Mouse (Mus musculus): Measurements from ENCODE around the gene Npc2. TPM values are rescaled to one million over a fixed set of nuclear protein-coding genes. Genes with fewer than 3 reads are reported as not detected.

The Npc2 gene
- 81.5 and 87.1 TPM in 2 replicates for polyA plus RNA-seq (2016; fragmentation: Nextera tagmentation; extraction: Ambion mirVana)

GRCm38 (mm10) chr12:84772726-84773441 lies at the start of gene Npc2, which contains the start of gene Isca2:
Gene Npc2, minus strand, starts transcription at chr12:84773152.
Gene Isca2, plus strand, starts transcription at chr12:84773251.
- H3K4me1 ChIP-seq = peaks cover 29% of the 10 kb centered on the region
- peaks cover 8% of the 10 kb centered on the region for H3K36me3 ChIP-seq
- peak; percentile 99 for ATAC-seq (ENCODE audit: low FRiP score, low read depth)
- no peaks in the 10 kb centered on the region for H3K27me3 ChIP-seq (replicated peaks)
- H3K4me2 ChIP-seq (replicated peaks) = peak within 1 kb of the TSS; percentile 83
- peak within 1 kb of the TSS; percentile 71 for H3K9ac ChIP-seq
- peak within 1 kb of the TSS; percentile 63 for H3K4me3 ChIP-seq
- under 1% methylated on average over 50 of the region's 50 CpGs for WGBS
- peak within 1 kb of the TSS; percentile 43; the same call in 1 of the 2 replicates for H3K27ac ChIP-seq
- H3K9me3 ChIP-seq = no peaks in the 10 kb centered on the region

GRCm38 (mm10) chr12:84819236-84820168 lies 46.5 kb upstream of the Npc2 start:
- Histone ChIP-seq H3K27me3 (replicated peaks) (no peaks in the 10 kb centered on the region), H3K4me2 (replicated peaks) (no peak overlapping the region), H3K36me3 (no peaks in the 10 kb centered on the region), H3K4me3 (no peak overlapping the region), H3K9me3 (no peaks in the 10 kb centered on the region), H3K27ac (no peak overlapping the region), H3K4me1 (no peaks in the 10 kb centered on the region), H3K9ac (no peak overlapping the region)
- 86% methylated on average over 13 of the region's 13 CpGs for WGBS
- ATAC-seq (ENCODE audit: low FRiP score, low read depth) = no peak

GRCm38 (mm10) chr12:84818496-84818895 lies 45.5 kb upstream of the Npc2 start:
- Histone ChIP-seq H3K4me2 (replicated peaks) (no peak overlapping the region), H3K36me3 (no peaks in the 10 kb centered on the region), H3K9me3 (no peaks in the 10 kb centered on the region), H3K4me1 (no peaks in the 10 kb centered on the region), H3K27me3 (replicated peaks) (no peaks in the 10 kb centered on the region), H3K27ac (no peak overlapping the region), H3K4me3 (no peak overlapping the region), H3K9ac (no peak overlapping the region)
- 64% methylated on average over 4 of the region's 4 CpGs for WGBS
- no peak for ATAC-seq (ENCODE audit: low FRiP score, low read depth)

- Histone ChIP-seq H3K4me1 (no peaks in the 10 kb centered on the region), H3K27me3 (replicated peaks) (no peaks in the 10 kb centered on the region), H3K4me2 (replicated peaks) (no peak overlapping the region), H3K4me3 (no peak overlapping the region), H3K9ac (no peak overlapping the region), H3K9me3 (no peaks in the 10 kb centered on the region), H3K36me3 (no peaks in the 10 kb centered on the region), H3K27ac (no peak overlapping the region)
- ATAC-seq (ENCODE audit: low FRiP score, low read depth) = no peak
- WGBS = 86% methylated on average over 3 of the region's 3 CpGs
Observed at GRCm38 (mm10) chr12:84814663-84815325, 41.8 kb upstream of the Npc2 start.

GRCm38 (mm10) chr12:84813773-84814172 lies 40.8 kb upstream of the Npc2 start:
- Histone ChIP-seq H3K27ac (no peak overlapping the region), H3K27me3 (replicated peaks) (no peaks in the 10 kb centered on the region), H3K4me3 (no peak overlapping the region), H3K9ac (no peak overlapping the region), H3K9me3 (no peaks in the 10 kb centered on the region), H3K36me3 (no peaks in the 10 kb centered on the region), H3K4me2 (replicated peaks) (no peak overlapping the region), H3K4me1 (no peaks in the 10 kb centered on the region)
- 58% methylated on average over 7 of the region's 7 CpGs for WGBS
- no peak for ATAC-seq (ENCODE audit: low FRiP score, low read depth)

- Histone ChIP-seq H3K4me1 (no peaks in the 10 kb centered on the region), H3K4me3 (no peak overlapping the region), H3K27me3 (replicated peaks) (no peaks in the 10 kb centered on the region), H3K27ac (no peak overlapping the region), H3K9me3 (no peaks in the 10 kb centered on the region), H3K4me2 (replicated peaks) (no peak overlapping the region), H3K36me3 (no peaks in the 10 kb centered on the region), H3K9ac (no peak overlapping the region)
- WGBS = 60% methylated on average over 3 of the region's 3 CpGs
- ATAC-seq (ENCODE audit: low FRiP score, low read depth) = no peak
Observed at GRCm38 (mm10) chr12:84812004-84812403, 39.1 kb upstream of the Npc2 start.

- H3K27me3 ChIP-seq (replicated peaks) = no peaks in the 10 kb centered on the region
- no peak overlapping the region for H3K4me2 ChIP-seq (replicated peaks)
- H3K9me3 ChIP-seq = no peaks in the 10 kb centered on the region
- no peak overlapping the region for H3K27ac ChIP-seq
- no peaks in the 10 kb centered on the region for H3K4me1 ChIP-seq
- H3K4me3 ChIP-seq = no peak overlapping the region
- 49% methylated on average over 4 of the region's 4 CpGs for WGBS
- no peaks in the 10 kb centered on the region for H3K36me3 ChIP-seq
- H3K9ac ChIP-seq = no peak overlapping the region
- no peak for ATAC-seq (ENCODE audit: low FRiP score, low read depth)
Observed at GRCm38 (mm10) chr12:84811510-84811909, 38.6 kb upstream of the Npc2 start.

- H3K9ac ChIP-seq = no peak overlapping the region
- H3K4me1 ChIP-seq = no peaks in the 10 kb centered on the region
- ATAC-seq (ENCODE audit: low FRiP score, low read depth) = no peak
- H3K4me3 ChIP-seq = no peak overlapping the region
- H3K27ac ChIP-seq = no peak overlapping the region
- H3K36me3 ChIP-seq = no peaks in the 10 kb centered on the region
- 88% methylated on average over 1 of the region's 1 CpGs for WGBS
- H3K27me3 ChIP-seq (replicated peaks) = no peaks in the 10 kb centered on the region
- H3K9me3 ChIP-seq = no peaks in the 10 kb centered on the region
- H3K4me2 ChIP-seq (replicated peaks) = no peak overlapping the region
Observed at GRCm38 (mm10) chr12:84810810-84811209, 37.9 kb upstream of the Npc2 start.

GRCm38 (mm10) chr12:84809033-84809432 lies 36.1 kb upstream of the Npc2 start:
- H3K9ac ChIP-seq = no peak overlapping the region
- no peaks in the 10 kb centered on the region for H3K9me3 ChIP-seq
- H3K27ac ChIP-seq = no peak overlapping the region
- no peaks in the 10 kb centered on the region for H3K4me1 ChIP-seq
- WGBS = 81% methylated on average over 6 of the region's 6 CpGs
- no peak overlapping the region for H3K4me3 ChIP-seq
- no peak overlapping the region for H3K4me2 ChIP-seq (replicated peaks)
- H3K36me3 ChIP-seq = no peaks in the 10 kb centered on the region
- ATAC-seq (ENCODE audit: low FRiP score, low read depth) = no peak
- H3K27me3 ChIP-seq (replicated peaks) = no peaks in the 10 kb centered on the region

GRCm38 (mm10) chr12:84807351-84807750 lies 34.4 kb upstream of the Npc2 start:
- no peaks in the 10 kb centered on the region for H3K36me3 ChIP-seq
- H3K4me1 ChIP-seq = no peaks in the 10 kb centered on the region
- no peak overlapping the region for H3K4me2 ChIP-seq (replicated peaks)
- no peak overlapping the region for H3K4me3 ChIP-seq
- no peak for ATAC-seq (ENCODE audit: low FRiP score, low read depth)
- H3K27ac ChIP-seq = no peak overlapping the region
- 89% methylated on average over 13 of the region's 13 CpGs for WGBS
- no peaks in the 10 kb centered on the region for H3K27me3 ChIP-seq (replicated peaks)
- no peak overlapping the region for H3K9ac ChIP-seq
- no peaks in the 10 kb centered on the region for H3K9me3 ChIP-seq

- Histone ChIP-seq H3K4me1 (no peaks in the 10 kb centered on the region), H3K27me3 (replicated peaks) (no peaks in the 10 kb centered on the region), H3K9ac (no peak overlapping the region), H3K4me2 (replicated peaks) (no peak overlapping the region), H3K27ac (no peak overlapping the region), H3K9me3 (no peaks in the 10 kb centered on the region), H3K4me3 (no peak overlapping the region), H3K36me3 (no peaks in the 10 kb centered on the region)
- no peak for ATAC-seq (ENCODE audit: low FRiP score, low read depth)
- WGBS = 73% methylated on average over 5 of the region's 5 CpGs
Observed at GRCm38 (mm10) chr12:84806726-84807125, 33.8 kb upstream of the Npc2 start.

GRCm38 (mm10) chr12:84806010-84806409 lies 33.1 kb upstream of the Npc2 start:
- Histone ChIP-seq H3K9me3 (no peaks in the 10 kb centered on the region), H3K27ac (no peak overlapping the region), H3K36me3 (no peaks in the 10 kb centered on the region), H3K4me1 (no peaks in the 10 kb centered on the region), H3K9ac (no peak overlapping the region), H3K4me3 (no peak overlapping the region), H3K27me3 (replicated peaks) (no peaks in the 10 kb centered on the region), H3K4me2 (replicated peaks) (no peak overlapping the region)
- no peak for ATAC-seq (ENCODE audit: low FRiP score, low read depth)
- 86% methylated on average over 1 of the region's 1 CpGs for WGBS
